Mouse (Mus musculus) left cerebral cortex, postnatal 25 days (tissue): ENCODE measurements around the gene Olfr93. TPM values are rescaled to one million over a fixed set of nuclear protein-coding genes. Genes with fewer than 3 reads are reported as not detected.
"Not testable (repeated sequence)": the region's sequence is repeated elsewhere in the genome, so short reads cannot be mapped to it uniquely, and the experiment has no call there.

ENCODE experiments used
- DNase-seq, 2 experiments: peaks; one replicate each; pipeline ENCODE4 v3.0.0; 2022; ENCODE audit warnings: low spot score in 2 of 2, mixed read lengths in 1 of 2
- intact Hi-C: fragments of 180-260 bp; cut with DNase I; formaldehyde crosslinking; loops from one replicate; pipeline ENCODE4 v1.15.1; 2025
- total RNA-seq, 2 experiments: library from RNA; stranded (reverse); gene quantifications; 2 replicates each; pipeline ENCODE4 v1.2.3; 2021

Olfr93 gene
- not detected for total RNA-seq

- intact Hi-C loops: no loop called here
- no peak for DNase-seq
Measured at GRCm38 (mm10) chr17:37161394-37161793, at the start of gene Olfr93. Gene Olfr93, minus strand, starts transcription at chr17:37161494.

GRCm38 (mm10) chr17:37203917-37204236 is 42.6 kb upstream of the Olfr93 start:
- DNase-seq: no peak
- intact Hi-C loops: loop anchor here (1.0 to 5.0 kb wide), 2 partner anchors 121 to 312 kb away; partner anchors contain the start of gene Trim40

- intact Hi-C loops: loop anchor here (1.0 to 5.0 kb wide), 2 partner anchors 120 to 311 kb away; partner anchors contain the start of gene Trim40
- peak; percentile 91 to 93 for DNase-seq
Measured at GRCm38 (mm10) chr17:37203206-37203916, 42.1 kb upstream of the Olfr93 start.

GRCm38 (mm10) chr17:37200894-37201293 is 39.6 kb upstream of the Olfr93 start, which contains the start of gene Olfr94:
Gene Olfr94, minus strand, starts transcription at chr17:37200994.
- intact Hi-C loops: loop anchor here (5.0 kb wide), 1 partner anchor 309 kb away; the partner anchor contains the start of gene Trim40
- no peak for DNase-seq

GRCm38 (mm10) chr17:37196845-37197724 is 35.8 kb upstream of the Olfr93 start:
- DNase-seq: peak; percentile 35 to 62
- intact Hi-C loops: no loop called here

- DNase-seq: peak in 1 of 2 experiments; percentile 78
- intact Hi-C loops: no loop called here
Measured at GRCm38 (mm10) chr17:37194782-37195181, 33.5 kb upstream of the Olfr93 start.

GRCm38 (mm10) chr17:37193656-37194055 is 32.4 kb upstream of the Olfr93 start, which contains the start of gene Ubd:
Gene Ubd, plus strand, starts transcription at chr17:37193892.
- intact Hi-C loops: no loop called here
- DNase-seq: no peak

- no peak for DNase-seq
- intact Hi-C loops: no loop called here
Measured at GRCm38 (mm10) chr17:37193032-37193431, 31.7 kb upstream of the Olfr93 start.

- intact Hi-C loops: no loop called here
- DNase-seq: peak; percentile 26 to 37
Measured at GRCm38 (mm10) chr17:37190711-37191110, 29.4 kb upstream of the Olfr93 start.

- intact Hi-C loops: no loop called here
- DNase-seq: no peak
Measured at GRCm38 (mm10) chr17:37185474-37185873, 24.2 kb upstream of the Olfr93 start.

- DNase-seq, intact Hi-C loops: not testable (repeated sequence)
Measured at GRCm38 (mm10) chr17:37131366-37131765, 29.9 kb downstream of the Olfr93 start.

GRCm38 (mm10) chr17:37119988-37120387 is 41.3 kb downstream of the Olfr93 start, which contains the start of gene Olfr92:
Gene Olfr92, minus strand, starts transcription at chr17:37120088.
- DNase-seq: no peak
- intact Hi-C loops: loop anchor here (1.0 kb wide), 1 partner anchor 25 kb away; no protein-coding TSS in a partner anchor

- DNase-seq: no peak
- intact Hi-C loops: no loop called here
Measured at GRCm38 (mm10) chr17:37098178-37098577, 63.1 kb downstream of the Olfr93 start, which contains the start of gene Olfr91. Gene Olfr91, minus strand, starts transcription at chr17:37098278.

- DNase-seq: no peak
- intact Hi-C loops: no loop called here
Measured at GRCm38 (mm10) chr17:37093289-37093688, 68.0 kb downstream of the Olfr93 start.

GRCm38 (mm10) chr17:37092198-37092597 is 69.1 kb downstream of the Olfr93 start:
- no peak for DNase-seq
- intact Hi-C loops: no loop called here

Other genes with a start within 250 kb of the Olfr93 start
- 1 to 10 TPM; 5.4 to 7.4 TPM for gene Rnf39, start 218.6 kb downstream of the Olfr93 start, total RNA-seq
- gene Ppp1r11, start 209.8 kb downstream of the Olfr93 start, total RNA-seq: 100 to 1,000 TPM; 119 to 132 TPM
- 10 to 100 TPM; 29.8 to 34.5 TPM for gene Znrd1, start 202.9 kb downstream of the Olfr93 start, total RNA-seq
- gene Znrd1as, start 202.9 kb downstream of the Olfr93 start, total RNA-seq: 1 to 10 TPM; 5.0 to 5.2 TPM
- under 1 TPM in 1 of 2 experiments, not detected in 1; 0.66 TPM for gene 2410137M14Rik, start 180.3 kb downstream of the Olfr93 start, total RNA-seq
- 1 to 10 TPM; 1.6 to 1.7 TPM for gene H2-M5, start 172.0 kb downstream of the Olfr93 start, total RNA-seq
- 10 to 100 TPM; 14.5 to 17.6 TPM for gene Zfp57, start 160.3 kb downstream of the Olfr93 start, total RNA-seq
- gene Mog, start 138.1 kb downstream of the Olfr93 start, total RNA-seq: 10 to 100 TPM; 51.6 to 68.2 TPM
- 100 to 1,000 TPM; 670 to 698 TPM for gene Gabbr1, start 115.5 kb downstream of the Olfr93 start, total RNA-seq
- gene Olfr90, start 73.0 kb downstream of the Olfr93 start, total RNA-seq: not detected
- gene Olfr91, start 63.2 kb downstream of the Olfr93 start, total RNA-seq: not detected
- gene Olfr92, start 41.4 kb downstream of the Olfr93 start, total RNA-seq: not detected
- gene Ubd, start 32.4 kb upstream of the Olfr93 start, total RNA-seq: not detected
- gene Olfr94, start 39.5 kb upstream of the Olfr93 start, total RNA-seq: not detected
- gene Olfr95, start 51.6 kb upstream of the Olfr93 start, total RNA-seq: not detected
- not detected for gene Olfr96, start 58.7 kb upstream of the Olfr93 start, total RNA-seq
- not detected for gene Olfr97, start 75.8 kb upstream of the Olfr93 start, total RNA-seq
- not detected for gene Olfr98, start 102.3 kb upstream of the Olfr93 start, total RNA-seq
- 1 to 10 TPM; 2.4 to 2.5 TPM for gene H2-M3, start 108.7 kb upstream of the Olfr93 start, total RNA-seq
- gene Olfr99, start 122.0 kb upstream of the Olfr93 start, total RNA-seq: not detected
- gene Olfr101, start 142.8 kb upstream of the Olfr93 start, total RNA-seq: not detected
- not detected for gene Olfr102, start 155.6 kb upstream of the Olfr93 start, total RNA-seq
- gene Olfr103, start 178.2 kb upstream of the Olfr93 start, total RNA-seq: not detected
- gene Olfr104-ps, start 198.1 kb upstream of the Olfr93 start, total RNA-seq: not detected
- not detected for gene Olfr105-ps, start 217.5 kb upstream of the Olfr93 start, total RNA-seq
- not detected for gene Olfr106-ps, start 228.9 kb upstream of the Olfr93 start, total RNA-seq
- not detected for gene Olfr107, start 237.7 kb upstream of the Olfr93 start, total RNA-seq